Mouse (Mus musculus): ENCODE data around the gene Olfr62.

DNA sequence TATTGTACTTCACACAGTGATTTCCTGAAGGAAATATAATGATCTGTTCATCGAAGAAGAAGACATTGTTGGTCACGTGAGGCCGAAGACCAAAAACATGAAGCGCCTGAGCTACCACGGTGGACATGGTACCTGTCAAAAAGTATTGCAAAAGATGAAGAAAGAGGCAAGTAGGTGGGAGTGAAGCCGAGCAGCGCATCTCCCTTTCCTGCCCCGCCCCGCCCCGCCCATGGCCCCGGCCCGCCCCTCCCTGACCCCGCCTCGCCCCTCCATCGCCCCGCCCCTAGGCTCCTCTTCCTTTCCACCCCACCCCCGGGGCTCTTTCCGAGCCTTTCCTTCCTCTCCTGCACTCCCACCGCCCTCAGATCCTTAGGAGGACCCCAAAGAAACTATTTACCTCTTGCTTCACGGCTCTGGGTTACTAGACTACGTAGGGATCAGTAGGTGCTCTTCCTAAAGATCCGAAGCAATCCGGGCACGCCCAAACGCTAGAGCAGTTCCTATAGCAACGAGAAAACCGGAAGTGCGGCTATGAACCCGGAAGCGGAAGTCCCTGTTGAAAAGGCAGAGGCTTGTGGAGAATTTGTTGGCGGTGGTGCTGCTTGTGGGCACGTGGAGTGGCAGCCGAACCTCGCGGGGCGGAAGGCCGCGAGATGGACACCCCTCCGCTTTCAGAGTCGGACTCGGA, 38.3 kb upstream of the Olfr62 start, which contains the start of the genes Cfap57 and Ebna1bp2:
- TF ChIP-seq CTCF (IDR thresholded peaks at IDR 0.05; ENCODE audit: low read depth), result no peak
- TF ChIP-seq EP300 (IDR thresholded peaks at IDR 0.05; ENCODE audit: low read depth), result no peak
